Mouse (Mus musculus) forebrain, embryonic 14.5 days (tissue): Measurements from ENCODE around the gene Olfr1046. TPM values are rescaled to one million over a fixed set of nuclear protein-coding genes. Genes with fewer than 3 reads are reported as not detected.
"Not testable (repeated sequence)": the region's sequence is repeated elsewhere in the genome, so short reads cannot be mapped to it uniquely, and the experiment has no call there.

Experiments
- ATAC-seq: fragments of 200-750 bp; cut with Nextera tagmentation; 2 replicates; pipeline ENCODE4 v1.8.0; 2017; ENCODE audit warnings: mild to moderate bottlenecking, moderate library complexity
- DNase-seq: peaks from one replicate; pipeline ENCODE4 v3.0.0-alpha.2; 2015; ENCODE audit warnings: low spot score
- H3K27ac ChIP-seq: fragments of 300-500 bp; sonication (generic); 2 replicates; pipeline ENCODE4 v1.5.1; 2014; ENCODE audit warnings: low read depth, mild to moderate bottlenecking, control low read depth, low read length, moderate library complexity
- H3K27me3 ChIP-seq: fragments of 300-500 bp; sonication (generic); replicated peaks from 2 replicates; pipeline ENCODE4 v1.6.1; 2014; ENCODE audit warnings: low read length, control low read depth, mixed read lengths; ENCODE audit not compliant: control insufficient read depth, insufficient read depth
- H3K36me3 ChIP-seq: fragments of 300-500 bp; sonication (generic); 2 replicates; pipeline ENCODE4 v1.6.1; 2014; ENCODE audit warnings: low read length, control low read depth; ENCODE audit not compliant: control insufficient read depth, insufficient read depth
- H3K4me1 ChIP-seq: fragments of 300-500 bp; sonication (generic); 2 replicates; pipeline ENCODE4 v1.6.1; 2014; ENCODE audit warnings: antibody characterized with exemption, low read length, control low read depth; ENCODE audit not compliant: control insufficient read depth, insufficient read depth
- H3K4me2 ChIP-seq: fragments of 300-500 bp; sonication (generic); 2 replicates; pipeline ENCODE4 v1.6.1; 2014; ENCODE audit warnings: mild to moderate bottlenecking, control low read depth, low read length
- H3K4me3 ChIP-seq: fragments of 300-500 bp; sonication (generic); 2 replicates; pipeline ENCODE4 v1.5.1; 2014; ENCODE audit warnings: low read depth, low read length, control low read depth
- H3K9ac ChIP-seq: fragments of 300-500 bp; sonication (generic); 2 replicates; pipeline ENCODE4 v1.6.1; 2014; ENCODE audit warnings: mild to moderate bottlenecking, low read length, control low read depth, moderate library complexity
- H3K9me3 ChIP-seq: fragments of 300-500 bp; sonication (generic); replicated peaks from 2 replicates; pipeline ENCODE4 v1.6.1; 2016; ENCODE audit warnings: low read length, control low read depth, mixed read lengths; ENCODE audit not compliant: control insufficient read depth
- WGBS: fragments of 180-500 bp; shearing (Covaris S2); extraction: QIAGEN DNeasy Blood & Tissue Kit; methylation state at CpG from one replicate; pipeline ENCODE4 v1.1.7; 2014; 5-methylcytosine and 5-hydroxymethylcytosine counted together
- polyA plus RNA-seq: library from polyadenylated mRNA; unstranded; fragments of >200 nt; fragmentation: Nextera tagmentation; extraction: Ambion mirVana; gene quantifications from 2 replicates; pipeline ENCODE4 v1.2.1, GENCODE M21; 2014

The Olfr1046 gene
- not detected in 2 replicates for polyA plus RNA-seq

- WGBS: 77% methylated on average over 2 of the region's 2 CpGs
Measured at GRCm38 (mm10) chr2:86219214-86219613, at the start of gene Olfr1046. TSS of gene Olfr1046 (minus strand) at chr2:86219314.

DNA sequence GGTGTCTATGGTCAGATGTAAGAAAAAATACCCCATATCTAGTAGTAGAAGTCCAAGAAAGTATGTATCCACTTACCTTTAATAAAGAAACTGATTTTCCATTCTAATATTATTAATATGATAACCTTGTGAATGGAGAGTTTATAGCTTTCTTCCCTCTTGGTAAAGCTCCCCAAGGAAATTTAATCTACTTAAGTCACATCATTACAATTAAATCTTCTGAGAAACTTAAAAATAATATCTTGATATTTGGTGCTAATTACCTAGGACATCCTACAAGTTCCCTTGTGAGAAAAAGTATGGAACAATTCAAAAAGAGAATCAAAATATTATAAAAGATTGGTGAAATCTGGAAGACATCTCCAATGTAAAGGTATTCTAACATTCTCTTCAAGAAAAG lies 39.1 kb upstream of the Olfr1046 start, which contains the start of gene Olfr1049:
Olfr1049 (minus strand) TSS at position 101 of the 400 bp plus-strand sequence.
- not testable (repeated sequence) for H3K27ac ChIP-seq, H3K36me3 ChIP-seq, H3K4me2 ChIP-seq, ATAC-seq, H3K9me3 ChIP-seq, H3K4me1 ChIP-seq, H3K4me3 ChIP-seq, H3K9ac ChIP-seq, H3K27me3 ChIP-seq, DNase-seq

More at GRCm38 (mm10) chr2:86219214-86219613, at the start of gene Olfr1046:
- no peak within 1 kb of the TSS for H3K4me2 ChIP-seq
- ATAC-seq (no peak), DNase-seq (no peak)
- no peak within 1 kb of the TSS for H3K4me3 ChIP-seq
- H3K9me3 ChIP-seq: no peaks in the 10 kb centered on the region
- no peaks in the 10 kb centered on the region for H3K27me3 ChIP-seq
- H3K27ac ChIP-seq: no peak within 1 kb of the TSS
- H3K36me3 ChIP-seq: no peaks in the 10 kb centered on the region
- H3K9ac ChIP-seq: no peak within 1 kb of the TSS
- H3K4me1 ChIP-seq: no peaks in the 10 kb centered on the region

- Histone ChIP-seq H3K9me3 (no peaks in the 10 kb centered on the region), H3K4me1 (no peaks in the 10 kb centered on the region), H3K9ac (no peak within 1 kb of the TSS), H3K4me3 (no peak within 1 kb of the TSS), H3K4me2 (no peak within 1 kb of the TSS), H3K27me3 (no peaks in the 10 kb centered on the region), H3K36me3 (no peaks in the 10 kb centered on the region), H3K27ac (no peak within 1 kb of the TSS)
- ATAC-seq (no peak), DNase-seq (no peak)
Measured at GRCm38 (mm10) chr2:86240189-86240588, 21.1 kb upstream of the Olfr1046 start, which contains the start of gene Olfr1048. TSS of gene Olfr1048 (minus strand) at chr2:86240289.

DNA sequence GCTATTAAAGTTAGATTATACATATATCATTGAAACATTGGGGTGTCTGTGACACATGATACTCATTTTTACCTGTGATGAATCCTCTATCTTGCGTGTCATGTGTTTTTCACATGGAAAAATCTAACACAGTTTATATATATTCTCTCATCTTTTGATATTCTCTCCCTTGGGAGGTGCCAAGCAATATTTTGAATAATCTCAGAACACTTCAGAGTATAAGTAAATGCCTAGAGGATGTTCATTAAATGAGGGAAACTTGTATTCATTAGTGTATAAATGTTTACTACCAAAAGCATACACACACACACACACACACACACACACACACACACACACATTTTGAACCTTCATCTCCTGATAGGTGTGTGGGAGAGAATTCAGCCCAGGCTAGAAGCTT lies 12.2 kb upstream of the Olfr1046 start, which contains the start of gene Olfr1047:
Olfr1047 (minus strand) TSS at position 101 of the 400 bp plus-strand sequence.
- Histone ChIP-seq H3K27me3 (no peaks in the 10 kb centered on the region), H3K27ac (no peak within 1 kb of the TSS), H3K9me3 (no peaks in the 10 kb centered on the region), H3K9ac (no peak within 1 kb of the TSS), H3K4me3 (no peak within 1 kb of the TSS), H3K36me3 (no peaks in the 10 kb centered on the region), H3K4me2 (no peak within 1 kb of the TSS), H3K4me1 (no peaks in the 10 kb centered on the region)
- ATAC-seq (no peak), DNase-seq (no peak)
- WGBS: 96% methylated on average over 1 of the region's 1 CpGs

- H3K27me3 ChIP-seq: no peaks in the 10 kb centered on the region
- no peak within 1 kb of the TSS for H3K9ac ChIP-seq
- no peaks in the 10 kb centered on the region for H3K9me3 ChIP-seq
- no peak within 1 kb of the TSS for H3K4me3 ChIP-seq
- DNase-seq: no peak
- H3K36me3 ChIP-seq: no peaks in the 10 kb centered on the region
- no peak within 1 kb of the TSS for H3K27ac ChIP-seq
- H3K4me1 ChIP-seq: no peaks in the 10 kb centered on the region
- no peak within 1 kb of the TSS for H3K4me2 ChIP-seq
- ATAC-seq: no peak
Measured at GRCm38 (mm10) chr2:86202909-86203308, 16.2 kb downstream of the Olfr1046 start, which contains the start of gene Olfr1045. TSS of gene Olfr1045 (minus strand) at chr2:86203009.

GRCm38 (mm10) chr2:86195863-86196262 lies 23.3 kb downstream of the Olfr1046 start:
- no peak overlapping the region for H3K4me3 ChIP-seq
- WGBS: 63% methylated on average over 1 of the region's 1 CpGs
- H3K4me2 ChIP-seq: no peak overlapping the region
- no peak overlapping the region for H3K27ac ChIP-seq
- no peaks in the 10 kb centered on the region for H3K27me3 ChIP-seq
- DNase-seq: no peak
- no peak for ATAC-seq
- H3K36me3 ChIP-seq: no peaks in the 10 kb centered on the region
- no peaks in the 10 kb centered on the region for H3K9me3 ChIP-seq
- H3K9ac ChIP-seq: no peak overlapping the region
- H3K4me1 ChIP-seq: no peaks in the 10 kb centered on the region

DNA sequence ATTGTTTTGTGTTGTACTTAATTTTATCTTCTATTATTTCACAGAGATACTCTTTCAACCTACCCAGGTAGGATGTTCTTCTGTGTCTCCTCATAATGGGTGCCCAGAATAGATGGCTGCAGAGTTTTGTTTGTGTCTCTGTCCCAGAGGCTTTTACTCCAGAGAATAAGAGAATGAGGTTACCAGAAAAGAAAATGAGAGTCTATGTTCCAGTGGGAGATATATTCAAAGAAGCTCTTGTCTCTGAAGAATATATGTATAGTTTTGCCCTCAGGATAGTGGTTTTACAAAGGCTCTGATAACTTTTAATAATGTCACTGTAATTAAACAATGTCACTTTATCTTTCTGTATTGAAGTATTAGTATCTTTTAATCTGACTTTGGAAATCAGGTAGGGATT lies 33.5 kb downstream of the Olfr1046 start, which contains the start of gene Olfr52:
Olfr52 (minus strand) TSS at position 101 of the 400 bp plus-strand sequence.
- H3K4me1 ChIP-seq: no peaks in the 10 kb centered on the region
- H3K27me3 ChIP-seq: no peaks in the 10 kb centered on the region
- no peak within 1 kb of the TSS for H3K4me3 ChIP-seq
- H3K9me3 ChIP-seq: no peaks in the 10 kb centered on the region
- DNase-seq (no peak), ATAC-seq (no peak)
- no peaks in the 10 kb centered on the region for H3K36me3 ChIP-seq
- no peak within 1 kb of the TSS for H3K27ac ChIP-seq
- H3K4me2 ChIP-seq: no peak within 1 kb of the TSS
- H3K9ac ChIP-seq: no peak within 1 kb of the TSS

DNA sequence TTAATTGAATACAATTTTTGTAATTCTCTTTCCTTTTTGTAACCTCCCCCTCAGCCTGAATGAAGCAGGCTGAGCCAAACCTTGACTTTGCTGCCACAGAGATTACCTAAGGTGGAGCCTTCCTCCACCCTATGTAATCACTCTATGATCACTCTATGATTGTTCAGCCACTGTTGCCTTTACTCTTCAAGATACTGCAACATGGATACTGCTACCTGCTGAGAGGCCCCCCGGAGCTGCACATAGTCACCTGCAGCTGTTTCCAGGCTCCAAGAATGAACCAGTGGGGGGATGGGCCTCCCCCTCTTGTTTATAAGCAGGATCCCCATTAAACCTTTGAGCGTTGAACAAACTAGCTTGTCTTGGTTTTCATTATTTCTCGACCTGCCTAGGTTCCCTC lies 39.2 kb downstream of the Olfr1046 start:
- WGBS: 73% methylated on average over 3 of the region's 3 CpGs
- Histone ChIP-seq H3K36me3 (no peaks in the 10 kb centered on the region), H3K27ac (no peak overlapping the region), H3K9me3 (no peaks in the 10 kb centered on the region), H3K27me3 (no peaks in the 10 kb centered on the region), H3K4me2 (no peak overlapping the region), H3K4me3 (no peak overlapping the region), H3K9ac (no peak overlapping the region), H3K4me1 (no peaks in the 10 kb centered on the region)
- DNase-seq: no peak
- ATAC-seq: no peak

- DNase-seq (no peak), ATAC-seq (no peak)
- Histone ChIP-seq H3K27ac (no peak within 1 kb of the TSS), H3K4me3 (no peak within 1 kb of the TSS), H3K4me2 (no peak within 1 kb of the TSS), H3K36me3 (no peaks in the 10 kb centered on the region), H3K9me3 (no peaks in the 10 kb centered on the region), H3K27me3 (no peaks in the 10 kb centered on the region), H3K4me1 (no peaks in the 10 kb centered on the region), H3K9ac (no peak within 1 kb of the TSS)
Measured at GRCm38 (mm10) chr2:86177720-86178119, 41.4 kb downstream of the Olfr1046 start, which contains the start of gene Olfr1044. TSS of gene Olfr1044 (minus strand) at chr2:86177820.
